Mouse (Mus musculus): ENCODE results near the gene Cdh4. TPM values are rescaled to one million over a fixed set of nuclear protein-coding genes. Genes with fewer than 3 reads are reported as not detected.

Gene Cdh4
- total and polyA plus RNA-seq, 3 experiments, result 0.05 TPM; not detected in 2

DNA sequence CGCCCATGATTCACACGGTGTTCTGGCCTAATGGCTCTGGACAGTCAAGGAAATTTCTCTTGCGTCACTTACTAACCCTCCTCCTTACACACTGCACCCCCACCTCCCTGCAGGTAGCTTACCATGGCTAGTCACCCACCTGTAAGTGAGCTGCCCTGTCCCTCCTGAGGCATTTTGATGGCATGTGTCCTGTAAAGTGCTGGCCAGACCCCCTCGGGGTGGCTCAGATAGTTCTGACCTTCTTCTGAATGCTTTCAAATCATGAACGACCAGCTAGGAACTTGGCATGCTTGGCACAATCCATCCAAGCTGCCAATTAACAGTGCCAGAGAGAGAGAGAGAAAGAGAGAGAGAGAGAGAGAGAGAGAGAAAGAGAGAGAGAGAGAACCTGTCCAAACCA is 368.9 kb downstream of the Cdh4 start:
- Histone ChIP-seq H3K36me3 (replicated peaks) (no peaks in the 10 kb centered on the region), H3K4me3 (ENCODE audit: low read depth, low read length) (no peak overlapping the region), H3K4me1 (ENCODE audit: insufficient read depth, low read depth, low read length) (no peaks in the 10 kb centered on the region), H3K9me3 (replicated peaks) (peaks cover 77% of the 10 kb centered on the region), H3K27me3 (ENCODE audit: insufficient read depth, low read length) (no peaks in the 10 kb centered on the region)
- no peak for TF ChIP-seq GATA2 (IDR thresholded peaks at IDR 0.05; ENCODE audit: borderline replicate concordance, low read depth, low read length)
- no peak for TF ChIP-seq POLR2AphosphoS5 (IDR thresholded peaks at IDR 0.05; ENCODE audit: insufficient replicate concordance, low read depth, low read length)
- TF ChIP-seq TAL1 (conservative IDR thresholded peaks at IDR 0.05; ENCODE audit: low read depth, low read length), result no peak
- TF ChIP-seq GATA1 (IDR thresholded peaks at IDR 0.05; ENCODE audit: borderline replicate concordance, low read length), result no peak
- TF ChIP-seq CTCF (IDR thresholded peaks at IDR 0.05; ENCODE audit: low read depth, low read length), result no peak
- no peak for ATAC-seq (ENCODE audit: extremely low read depth, insufficient number of reproducible peaks, low FRiP score, poor library complexity, severe bottlenecking)
- DNase-seq (ENCODE audit: low spot score), result no peak

GRCm38 (mm10) chr2:179813035-179813827 is 371.0 kb downstream of the Cdh4 start:
- H3K27me3 ChIP-seq (ENCODE audit: insufficient read depth, low read length), result no peaks in the 10 kb centered on the region
- no peak overlapping the region for H3K4me3 ChIP-seq (ENCODE audit: low read depth, low read length)
- no peaks in the 10 kb centered on the region for H3K4me1 ChIP-seq (ENCODE audit: insufficient read depth, low read depth, low read length)
- DNase-seq (ENCODE audit: low spot score), result no peak
- TF ChIP-seq GATA2 (IDR thresholded peaks at IDR 0.05; ENCODE audit: borderline replicate concordance, low read depth, low read length), result no peak
- no peak for TF ChIP-seq GATA1 (IDR thresholded peaks at IDR 0.05; ENCODE audit: borderline replicate concordance, low read length)
- no peak for TF ChIP-seq CTCF (IDR thresholded peaks at IDR 0.05; ENCODE audit: low read depth, low read length)
- TF ChIP-seq TAL1 (conservative IDR thresholded peaks at IDR 0.05; ENCODE audit: low read depth, low read length), result no peak
- TF ChIP-seq POLR2AphosphoS5 (IDR thresholded peaks at IDR 0.05; ENCODE audit: insufficient replicate concordance, low read depth, low read length), result no peak
- ATAC-seq (ENCODE audit: extremely low read depth, insufficient number of reproducible peaks, low FRiP score, poor library complexity, severe bottlenecking), result no peak
- no peaks in the 10 kb centered on the region for H3K36me3 ChIP-seq (replicated peaks)
- peaks cover 76% of the 10 kb centered on the region for H3K9me3 ChIP-seq (replicated peaks)

GRCm38 (mm10) chr2:179824776-179825326 is 382.6 kb downstream of the Cdh4 start:
- Histone ChIP-seq H3K27me3 (ENCODE audit: insufficient read depth, low read length) (no peaks in the 10 kb centered on the region; the same call in 1 of the 2 replicates), H3K4me3 (ENCODE audit: low read depth, low read length) (no peak overlapping the region), H3K36me3 (replicated peaks) (no peaks in the 10 kb centered on the region), H3K9me3 (replicated peaks) (peaks cover 89% of the 10 kb centered on the region), H3K4me1 (ENCODE audit: insufficient read depth, low read depth, low read length) (no peaks in the 10 kb centered on the region)
- DNase-seq (ENCODE audit: low spot score) (no peak), ATAC-seq (ENCODE audit: extremely low read depth, insufficient number of reproducible peaks, low FRiP score, poor library complexity, severe bottlenecking) (no peak)
- TF ChIP-seq GATA1 (IDR thresholded peaks at IDR 0.05; ENCODE audit: borderline replicate concordance, low read length) (no peak), CTCF (IDR thresholded peaks at IDR 0.05; ENCODE audit: low read depth, low read length) (no peak), TAL1 (conservative IDR thresholded peaks at IDR 0.05; ENCODE audit: low read depth, low read length) (no peak), GATA2 (IDR thresholded peaks at IDR 0.05; ENCODE audit: borderline replicate concordance, low read depth, low read length) (no peak), POLR2AphosphoS5 (IDR thresholded peaks at IDR 0.05; ENCODE audit: insufficient replicate concordance, low read depth, low read length) (no peak)

- ATAC-seq (ENCODE audit: extremely low read depth, insufficient number of reproducible peaks, low FRiP score, poor library complexity, severe bottlenecking), result no peak
- H3K27me3 ChIP-seq (ENCODE audit: insufficient read depth, low read length), result no peaks in the 10 kb centered on the region; the same call in 1 of the 2 replicates
- H3K9me3 ChIP-seq (replicated peaks), result peaks cover 93% of the 10 kb centered on the region
These were observed 386.7 kb downstream of the Cdh4 start for GRCm38 (mm10) chr2:179828968-179829367.

DNA sequence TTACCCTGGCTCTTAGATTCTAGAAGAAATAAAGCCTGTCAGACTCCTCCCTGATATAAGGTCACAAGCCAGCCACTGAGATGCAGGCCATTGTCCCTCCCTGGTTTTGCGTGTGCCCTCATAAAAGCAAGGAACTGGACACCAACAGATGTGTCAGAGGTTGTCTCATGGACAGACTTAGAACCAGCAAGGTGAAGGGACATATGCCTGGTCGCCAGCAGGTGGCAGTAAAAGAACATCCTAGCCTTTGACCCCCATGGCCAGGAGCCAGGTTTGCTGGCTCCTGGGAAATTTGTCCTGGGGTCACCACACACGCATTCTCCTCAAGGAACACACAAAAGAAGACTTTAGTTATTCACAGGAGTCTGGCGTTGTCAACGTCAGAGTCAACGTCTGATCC is 387.7 kb downstream of the Cdh4 start:
- ATAC-seq (ENCODE audit: extremely low read depth, insufficient number of reproducible peaks, low FRiP score, poor library complexity, severe bottlenecking), result no peak
- no peak for DNase-seq (ENCODE audit: low spot score)
- TF ChIP-seq GATA2 (IDR thresholded peaks at IDR 0.05; ENCODE audit: borderline replicate concordance, low read depth, low read length) (no peak), CTCF (IDR thresholded peaks at IDR 0.05; ENCODE audit: low read depth, low read length) (no peak), POLR2AphosphoS5 (IDR thresholded peaks at IDR 0.05; ENCODE audit: insufficient replicate concordance, low read depth, low read length) (no peak), TAL1 (conservative IDR thresholded peaks at IDR 0.05; ENCODE audit: low read depth, low read length) (no peak), GATA1 (IDR thresholded peaks at IDR 0.05; ENCODE audit: borderline replicate concordance, low read length) (no peak)

More at GRCm38 (mm10) chr2:179828968-179829367, 386.7 kb downstream of the Cdh4 start:
- no peak overlapping the region for H3K4me3 ChIP-seq (ENCODE audit: low read depth, low read length)
- no peaks in the 10 kb centered on the region for H3K36me3 ChIP-seq (replicated peaks)
- H3K4me1 ChIP-seq (ENCODE audit: insufficient read depth, low read depth, low read length), result no peaks in the 10 kb centered on the region
- no peak for DNase-seq (ENCODE audit: low spot score)
- no peak for TF ChIP-seq CTCF (IDR thresholded peaks at IDR 0.05; ENCODE audit: low read depth, low read length)
- TF ChIP-seq GATA2 (IDR thresholded peaks at IDR 0.05; ENCODE audit: borderline replicate concordance, low read depth, low read length), result no peak
- no peak for TF ChIP-seq GATA1 (IDR thresholded peaks at IDR 0.05; ENCODE audit: borderline replicate concordance, low read length)
- TF ChIP-seq TAL1 (conservative IDR thresholded peaks at IDR 0.05; ENCODE audit: low read depth, low read length), result no peak
- no peak for TF ChIP-seq POLR2AphosphoS5 (IDR thresholded peaks at IDR 0.05; ENCODE audit: insufficient replicate concordance, low read depth, low read length)

GRCm38 (mm10) chr2:179834892-179835291 is 392.7 kb downstream of the Cdh4 start:
- Histone ChIP-seq H3K36me3 (replicated peaks) (no peaks in the 10 kb centered on the region), H3K4me1 (ENCODE audit: insufficient read depth, low read depth, low read length) (no peaks in the 10 kb centered on the region), H3K9me3 (replicated peaks) (peaks cover 85% of the 10 kb centered on the region), H3K4me3 (ENCODE audit: low read depth, low read length) (no peak overlapping the region), H3K27me3 (ENCODE audit: insufficient read depth, low read length) (no peaks in the 10 kb centered on the region)
- no peak for DNase-seq (ENCODE audit: low spot score)
- no peak for ATAC-seq (ENCODE audit: extremely low read depth, insufficient number of reproducible peaks, low FRiP score, poor library complexity, severe bottlenecking)
- TF ChIP-seq GATA1 (IDR thresholded peaks at IDR 0.05; ENCODE audit: borderline replicate concordance, low read length) (no peak), CTCF (IDR thresholded peaks at IDR 0.05; ENCODE audit: low read depth, low read length) (no peak), TAL1 (conservative IDR thresholded peaks at IDR 0.05; ENCODE audit: low read depth, low read length) (no peak), GATA2 (IDR thresholded peaks at IDR 0.05; ENCODE audit: borderline replicate concordance, low read depth, low read length) (no peak), POLR2AphosphoS5 (IDR thresholded peaks at IDR 0.05; ENCODE audit: insufficient replicate concordance, low read depth, low read length) (no peak)

More for the DNA sequence above, 387.7 kb downstream of the Cdh4 start:
- Histone ChIP-seq H3K9me3 (replicated peaks) (peaks cover 90% of the 10 kb centered on the region), H3K36me3 (replicated peaks) (no peaks in the 10 kb centered on the region), H3K4me1 (ENCODE audit: insufficient read depth, low read depth, low read length) (no peaks in the 10 kb centered on the region), H3K27me3 (ENCODE audit: insufficient read depth, low read length) (no peaks in the 10 kb centered on the region; the same call in 1 of the 2 replicates), H3K4me3 (ENCODE audit: low read depth, low read length) (no peak overlapping the region)
